Mouse (Mus musculus) heart, embryonic 16.5 days (tissue): ENCODE measurements around the gene Mycbpap. TPM values are rescaled to one million over a fixed set of nuclear protein-coding genes. Genes with fewer than 3 reads are reported as not detected.

Experiments
- ATAC-seq: fragments of 200-750 bp; cut with Nextera tagmentation; replicated peaks from 2 replicates; pipeline ENCODE4 v1.8.0; 2017; ENCODE audit warnings: moderate number of reproducible peaks; ENCODE audit not compliant: insufficient read depth, low FRiP score; ENCODE audit errors: extremely low read depth
- H3K27ac ChIP-seq: fragments of 300-500 bp; sonication (generic); 2 replicates; pipeline ENCODE4 v1.5.1; 2014; ENCODE audit warnings: mild to moderate bottlenecking, low read length, control low read depth, moderate library complexity
- H3K27me3 ChIP-seq: fragments of 300-500 bp; sonication (generic); 2 replicates; pipeline ENCODE4 v1.6.1; 2014; ENCODE audit warnings: low read length, mixed read lengths; ENCODE audit not compliant: control insufficient read depth, insufficient read depth
- H3K36me3 ChIP-seq: fragments of 300-500 bp; sonication (generic); 2 replicates; pipeline ENCODE4 v1.6.1; 2014; ENCODE audit not compliant: control insufficient read depth, insufficient read depth
- H3K4me1 ChIP-seq: fragments of 300-500 bp; sonication (generic); 2 replicates; pipeline ENCODE4 v1.6.1; 2014; ENCODE audit warnings: low read length, mixed read lengths; ENCODE audit not compliant: control insufficient read depth, insufficient read depth
- H3K4me2 ChIP-seq: fragments of 300-500 bp; sonication (generic); 2 replicates; pipeline ENCODE4 v1.6.1; 2014; ENCODE audit warnings: low read depth, mild to moderate bottlenecking, control low read depth, low read length
- H3K4me3 ChIP-seq: fragments of 300-500 bp; sonication (generic); 2 replicates; pipeline ENCODE4 v1.5.1; 2014; ENCODE audit warnings: mild to moderate bottlenecking, control low read depth, low read length
- H3K9ac ChIP-seq: fragments of 300-500 bp; sonication (generic); 2 replicates; pipeline ENCODE4 v1.6.1; 2014; ENCODE audit warnings: low read length, control low read depth
- H3K9me3 ChIP-seq: fragments of 300-500 bp; sonication (generic); replicated peaks from 2 replicates; pipeline ENCODE4 v1.6.1; 2016; ENCODE audit warnings: low read length; ENCODE audit not compliant: control insufficient read depth
- WGBS: fragments of 180-500 bp; shearing (Covaris S2); extraction: QIAGEN DNeasy Blood & Tissue Kit; methylation state at CpG from one replicate; pipeline ENCODE4 v1.1.7; 2014; 5-methylcytosine and 5-hydroxymethylcytosine counted together
- polyA plus RNA-seq: library from polyadenylated mRNA; unstranded; fragments of >200 nt; fragmentation: Nextera tagmentation; extraction: Ambion mirVana; gene quantifications from 2 replicates; pipeline ENCODE4 v1.2.1, GENCODE M21; 2015

The Mycbpap gene
- polyA plus RNA-seq, 1 experiment from 2014 or later, result 5.7 TPM

DNA sequence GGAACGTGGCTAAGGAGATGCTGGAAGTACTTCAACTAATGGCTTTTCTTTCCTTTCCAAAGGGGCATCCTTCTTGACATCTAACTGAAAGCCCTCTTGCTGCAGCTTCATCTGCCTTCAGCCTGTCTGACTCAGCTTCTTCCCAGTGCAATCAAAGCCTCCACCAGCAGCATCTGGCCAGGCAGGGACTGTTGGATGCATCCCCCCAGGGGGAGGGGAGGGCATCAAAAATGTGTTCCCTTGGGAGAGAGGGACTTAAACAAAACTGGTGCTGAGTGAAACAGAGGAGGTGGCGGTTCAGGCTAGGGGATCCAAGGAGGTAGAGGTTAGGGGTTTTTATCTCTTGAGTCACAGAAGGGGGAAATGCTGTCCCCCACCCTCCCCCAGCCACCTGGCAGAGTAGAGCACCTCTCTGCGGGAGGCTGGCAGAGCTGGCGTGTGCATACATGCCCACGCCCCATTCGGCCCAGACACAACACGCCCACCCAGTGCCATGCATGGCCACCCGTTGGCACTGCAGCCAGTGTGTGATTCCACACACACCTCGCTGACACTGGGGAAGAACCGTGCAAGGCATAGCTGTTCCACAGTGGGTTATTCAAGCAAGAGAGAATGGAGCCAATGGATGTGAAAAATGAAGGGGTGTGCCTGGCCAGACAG is 66.3 kb downstream of the Mycbpap start:
- no peak overlapping the region for H3K27ac ChIP-seq
- no peak overlapping the region for H3K4me2 ChIP-seq
- WGBS, result 83% methylated on average over 10 of the region's 10 CpGs
- H3K9ac ChIP-seq, result no peak overlapping the region
- no peaks in the 10 kb centered on the region for H3K36me3 ChIP-seq
- ATAC-seq, result no peak
- no peak overlapping the region for H3K4me3 ChIP-seq
- peaks cover 17% of the 10 kb centered on the region for H3K4me1 ChIP-seq
- H3K9me3 ChIP-seq, result no peaks in the 10 kb centered on the region
- 0 out of 2 replicates have a peak, but pooled peaks cover 2% of the 10 kb centered on the region for H3K27me3 ChIP-seq

DNA sequence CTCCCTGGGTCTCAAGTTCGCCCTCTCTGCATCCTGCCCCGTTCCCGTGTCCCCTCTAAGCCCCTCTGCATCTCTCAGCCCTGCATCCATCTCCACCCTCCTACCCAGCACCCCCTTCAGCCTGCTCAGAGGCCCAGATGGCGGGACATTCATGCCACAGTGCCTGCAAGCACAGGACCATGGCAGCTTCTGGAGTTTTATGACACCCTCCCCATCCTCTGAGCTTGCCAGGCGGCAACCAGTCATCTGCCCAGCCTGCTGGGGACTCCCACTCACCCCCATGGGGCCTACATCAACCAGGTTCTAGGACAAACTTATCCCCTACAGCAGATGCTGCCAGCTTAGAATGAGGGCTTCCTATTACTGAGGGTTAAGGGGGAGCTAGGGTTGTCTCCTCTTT is 66.8 kb downstream of the Mycbpap start:
- Histone ChIP-seq H3K4me1 (peaks cover 21% of the 10 kb centered on the region), H3K27me3 (0 out of 2 replicates have a peak, but pooled peaks cover 2% of the 10 kb centered on the region), H3K27ac (no peak overlapping the region), H3K36me3 (no peaks in the 10 kb centered on the region), H3K4me3 (no peak overlapping the region), H3K9me3 (no peaks in the 10 kb centered on the region), H3K9ac (no peak overlapping the region), H3K4me2 (no peak overlapping the region)
- 79% methylated on average over 5 of the region's 5 CpGs for WGBS
- no peak for ATAC-seq

Other genes with a start within 250 kb of the Mycbpap start
- not detected in 2 replicates for gene Gm21885, start 239.9 kb downstream of the Mycbpap start, polyA plus RNA-seq
- gene Luc7l3, start 199.8 kb downstream of the Mycbpap start, polyA plus RNA-seq, result 62.4 and 73.2 TPM in 2 replicates
- gene Ankrd40, start 193.7 kb downstream of the Mycbpap start, polyA plus RNA-seq, result 17.5 and 22.6 TPM in 2 replicates
- gene Abcc3, start 128.7 kb downstream of the Mycbpap start, polyA plus RNA-seq, result 1.1 and 1.3 TPM in 2 replicates
- 5.8 and 7.6 TPM in 2 replicates for gene Cacna1g, start 47.5 kb downstream of the Mycbpap start, polyA plus RNA-seq
- gene Spata20, start 35.6 kb downstream of the Mycbpap start, polyA plus RNA-seq, result 0.08 and 0.25 TPM in 2 replicates
- gene Epn3, start 21.8 kb downstream of the Mycbpap start, polyA plus RNA-seq, result 13.6 and 17.9 TPM in 2 replicates
- 7.3 and 8.0 TPM in 2 replicates for gene Rsad1, start 27.5 kb upstream of the Mycbpap start, polyA plus RNA-seq
- 2.0 and 2.1 TPM in 2 replicates for gene Chad, start 43.3 kb upstream of the Mycbpap start, polyA plus RNA-seq
- 2.7 and 3.9 TPM in 2 replicates for gene Acsf2, start 80.1 kb upstream of the Mycbpap start, polyA plus RNA-seq
- gene Lrrc59, start 108.0 kb upstream of the Mycbpap start, polyA plus RNA-seq, result 120 and 123 TPM in 2 replicates
- gene Mrpl27, start 132.0 kb upstream of the Mycbpap start, polyA plus RNA-seq, result 123 and 134 TPM in 2 replicates
- 9.9 and 11.3 TPM in 2 replicates for gene Eme1, start 132.2 kb upstream of the Mycbpap start, polyA plus RNA-seq
- 11.6 and 12.9 TPM in 2 replicates for gene Xylt2, start 155.8 kb upstream of the Mycbpap start, polyA plus RNA-seq
- gene Gm11541, start 182.8 kb upstream of the Mycbpap start, polyA plus RNA-seq, result not detected in 2 replicates
- gene Cdc34b, start 220.0 kb upstream of the Mycbpap start, polyA plus RNA-seq, result 0.39 TPM in 1 of 2 replicates, not detected in the other